Mouse (Mus musculus): ENCODE data around the gene Bpifa5.

Bpifa5 gene

DNA sequence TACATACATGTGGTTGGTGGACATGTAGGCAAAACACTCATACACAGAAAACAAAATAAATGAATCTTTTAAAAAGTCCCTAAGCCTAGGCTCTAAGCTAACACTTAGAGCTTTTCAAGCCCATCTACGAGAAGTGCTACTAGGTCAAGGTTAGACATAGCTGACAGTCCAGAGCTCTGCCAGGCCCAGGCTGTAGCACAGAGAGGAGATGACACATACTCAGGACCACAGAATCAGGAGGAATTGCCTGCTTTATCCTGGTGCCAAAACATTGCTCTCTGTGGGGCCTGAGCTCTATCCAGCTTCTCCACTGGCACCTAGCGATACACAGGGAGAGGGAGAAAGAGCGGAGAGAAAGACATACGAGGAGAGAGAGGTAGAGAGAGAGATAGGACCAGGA, 30.7 kb downstream of the Bpifa5 start:
- no peak for TF ChIP-seq GATA4 (IDR thresholded peaks at IDR 0.05; ENCODE audit: insufficient replicate concordance, low read length)

DNA sequence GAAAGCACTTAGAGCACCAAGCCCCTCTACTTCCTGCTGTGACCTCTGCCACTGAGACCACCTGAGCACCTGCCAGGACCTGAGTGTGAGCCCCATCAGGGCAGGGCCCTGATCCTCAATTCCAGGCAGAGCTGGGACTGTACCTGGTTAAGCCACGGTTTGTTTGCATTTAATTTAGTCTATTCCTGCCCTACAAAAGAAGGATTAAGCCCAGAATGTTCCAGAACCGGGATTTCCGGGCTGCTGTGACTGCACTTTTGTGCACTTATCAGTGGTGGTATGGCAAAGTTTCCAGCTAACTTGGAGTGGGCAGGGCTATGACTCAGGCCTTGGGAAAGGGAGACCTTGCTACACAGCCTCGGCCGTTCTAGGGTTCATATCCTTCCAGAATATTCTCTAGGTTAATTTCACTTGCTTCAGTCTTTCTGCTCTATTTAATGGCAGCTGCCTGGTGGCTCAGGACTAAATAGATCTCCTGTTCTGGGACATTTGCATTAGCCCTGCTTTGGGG, 31.6 kb downstream of the Bpifa5 start:
- TF ChIP-seq GATA4 (IDR thresholded peaks at IDR 0.05; ENCODE audit: insufficient replicate concordance, low read length) = no peak

DNA sequence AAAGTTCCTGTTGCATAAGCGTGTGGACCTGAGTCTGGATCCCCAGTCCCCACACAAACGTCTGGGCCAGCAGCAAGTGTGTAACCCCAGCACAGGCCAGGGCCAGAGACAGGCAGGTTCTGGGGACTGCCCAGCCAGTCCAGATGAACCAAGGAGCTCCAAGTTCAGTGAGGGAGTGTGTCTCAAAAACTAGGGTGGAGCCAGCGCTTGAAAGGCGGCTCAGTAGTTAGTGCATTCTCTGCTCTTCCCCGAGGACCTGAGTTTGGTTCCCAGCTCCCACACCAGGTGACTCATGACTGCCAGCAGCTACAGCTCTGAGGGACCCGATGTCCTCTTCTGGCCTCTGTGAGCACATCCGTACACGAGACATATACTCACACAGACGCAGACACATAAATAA, 34.6 kb downstream of the Bpifa5 start:
- no peak for TF ChIP-seq GATA4 (IDR thresholded peaks at IDR 0.05; ENCODE audit: insufficient replicate concordance, low read length)

- no peak for TF ChIP-seq GATA4 (IDR thresholded peaks at IDR 0.05; ENCODE audit: insufficient replicate concordance, low read length)
Measured at GRCm38 (mm10) chr2:154204630-154205029, 42.2 kb downstream of the Bpifa5 start.

- TF ChIP-seq GATA4 (IDR thresholded peaks at IDR 0.05; ENCODE audit: insufficient replicate concordance, low read length) = no peak
Measured at GRCm38 (mm10) chr2:154206908-154207307, 44.5 kb downstream of the Bpifa5 start.

DNA sequence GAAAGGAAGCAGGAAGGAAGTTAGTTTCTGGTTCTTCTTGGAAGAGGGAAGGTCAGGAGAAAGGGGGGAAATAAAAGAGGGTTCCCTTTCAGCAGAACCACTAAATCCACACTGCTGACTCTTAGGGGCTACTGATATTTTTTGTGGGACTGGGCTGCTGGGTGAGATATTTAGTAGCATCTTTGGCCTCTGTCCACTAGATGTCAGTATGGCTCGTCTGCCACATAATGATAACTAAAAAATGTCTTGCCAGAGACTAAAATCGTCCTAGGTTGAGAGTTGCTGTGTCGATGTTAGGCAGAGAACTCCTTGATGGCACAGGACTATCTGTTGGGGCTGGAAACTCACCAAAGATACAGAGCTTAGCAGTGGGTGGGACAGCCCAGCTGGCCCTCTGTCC, 46.7 kb downstream of the Bpifa5 start:
- no peak for TF ChIP-seq GATA4 (IDR thresholded peaks at IDR 0.05; ENCODE audit: insufficient replicate concordance, low read length)

GRCm38 (mm10) chr2:154211121-154211520, 48.7 kb downstream of the Bpifa5 start:
- no peak for TF ChIP-seq GATA4 (IDR thresholded peaks at IDR 0.05; ENCODE audit: insufficient replicate concordance, low read length)

DNA sequence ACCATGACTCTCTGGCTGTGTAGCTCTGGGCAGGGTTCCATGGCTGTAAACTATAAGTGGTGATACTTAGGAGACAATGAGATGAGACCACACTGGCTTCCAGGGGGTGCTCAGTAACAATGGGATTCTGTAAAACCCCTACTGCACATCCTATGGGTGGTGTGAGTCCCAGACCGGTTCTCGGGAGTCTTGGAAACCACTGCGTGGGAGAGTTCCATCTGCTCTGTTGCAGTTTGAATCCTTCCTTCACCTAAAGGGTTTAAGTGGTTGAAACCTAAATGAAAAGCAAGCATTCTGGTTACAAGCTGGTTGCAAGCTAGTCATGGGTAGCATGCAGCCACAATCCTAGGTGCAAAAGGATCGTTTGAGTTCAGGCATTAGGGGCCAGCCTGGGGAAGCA, 49.5 kb downstream of the Bpifa5 start:
- TF ChIP-seq GATA4 (IDR thresholded peaks at IDR 0.05; ENCODE audit: insufficient replicate concordance, low read length) = no peak

- TF ChIP-seq GATA4 (IDR thresholded peaks at IDR 0.05; ENCODE audit: insufficient replicate concordance, low read length) = no peak
Measured at GRCm38 (mm10) chr2:154215191-154215590, 52.8 kb downstream of the Bpifa5 start.
